Mouse (Mus musculus) fat pad, adult 2 months (tissue): ENCODE results near the gene Pcbp2.
A peak's percentile ranks its signal among the peaks of the same experiment; 100 is the strongest.

ENCODE experiments used
- DNase-seq: peaks from one replicate; pipeline ENCODE4 v3.0.0-alpha.2; 2011; ENCODE audit warnings: low read depth, low spot score; ENCODE audit errors: extremely low read depth

Gene Pcbp2

GRCm38 (mm10) chr15:102470183-102470604 lies at the start of gene Pcbp2:
Gene Pcbp2, plus strand, starts transcription at chr15:102470539.
- peak; percentile 67 for DNase-seq

GRCm38 (mm10) chr15:102420986-102421385 lies 49.4 kb upstream of the Pcbp2 start:
- DNase-seq = no peak

GRCm38 (mm10) chr15:102421437-102421836 lies 48.9 kb upstream of the Pcbp2 start:
- DNase-seq = no peak

- DNase-seq = no peak
Observed at GRCm38 (mm10) chr15:102423602-102424240, 46.6 kb upstream of the Pcbp2 start.

GRCm38 (mm10) chr15:102424657-102425056 lies 45.7 kb upstream of the Pcbp2 start:
- no peak for DNase-seq

- DNase-seq = no peak
Observed at GRCm38 (mm10) chr15:102426963-102427362, 43.4 kb upstream of the Pcbp2 start.

- no peak for DNase-seq
Observed at GRCm38 (mm10) chr15:102432046-102432445, 38.3 kb upstream of the Pcbp2 start.

GRCm38 (mm10) chr15:102433173-102433572 lies 37.2 kb upstream of the Pcbp2 start:
- no peak for DNase-seq

- no peak for DNase-seq
Observed at GRCm38 (mm10) chr15:102442490-102442889, 27.8 kb upstream of the Pcbp2 start.

GRCm38 (mm10) chr15:102445146-102445545 lies 25.2 kb upstream of the Pcbp2 start, which contains the start of gene Amhr2:
Gene Amhr2, plus strand, starts transcription at chr15:102445367.
- DNase-seq = no peak

- DNase-seq = no peak
Observed at GRCm38 (mm10) chr15:102446448-102446847, 23.9 kb upstream of the Pcbp2 start.

- no peak for DNase-seq
Observed at GRCm38 (mm10) chr15:102449366-102449765, 21.0 kb upstream of the Pcbp2 start.

GRCm38 (mm10) chr15:102450928-102451327 lies 19.4 kb upstream of the Pcbp2 start:
- DNase-seq = no peak

- no peak for DNase-seq
Observed at GRCm38 (mm10) chr15:102451666-102452430, 18.5 kb upstream of the Pcbp2 start.

- no peak for DNase-seq
Observed at GRCm38 (mm10) chr15:102455993-102456392, 14.3 kb upstream of the Pcbp2 start.

GRCm38 (mm10) chr15:102458050-102458736 lies 12.1 kb upstream of the Pcbp2 start:
- no peak for DNase-seq

- DNase-seq = peak; percentile 94
Observed at GRCm38 (mm10) chr15:102458904-102459317, 11.4 kb upstream of the Pcbp2 start, which contains the start of gene Prr13. Gene Prr13, plus strand, starts transcription at chr15:102459028.

GRCm38 (mm10) chr15:102459381-102459780 lies 11.0 kb upstream of the Pcbp2 start:
- DNase-seq = no peak

GRCm38 (mm10) chr15:102459847-102460246 lies 10.5 kb upstream of the Pcbp2 start:
- DNase-seq = no peak

GRCm38 (mm10) chr15:102460409-102460808 lies 9.9 kb upstream of the Pcbp2 start:
- DNase-seq = no peak

GRCm38 (mm10) chr15:102460971-102461370 lies 9.4 kb upstream of the Pcbp2 start:
- DNase-seq = no peak
